Mouse (Mus musculus) myocyte (in vitro differentiated cells): ENCODE measurements around the gene Sh3gl3. TPM values are rescaled to one million over a fixed set of nuclear protein-coding genes. Genes with fewer than 3 reads are reported as not detected.
"Not testable (repeated sequence)": the region's sequence is repeated elsewhere in the genome, so short reads cannot be mapped to it uniquely, and the experiment has no call there.

Experiments
- H3K27me3 ChIP-seq: one replicate; pipeline ENCODE4 v1.6.1; 2011; ENCODE audit not compliant: control insufficient read depth, insufficient read depth, insufficient read length
- H3K36me3 ChIP-seq: one replicate; pipeline ENCODE4 v1.6.1; 2011; ENCODE audit not compliant: control insufficient read depth, insufficient read depth
- H3K4me2 ChIP-seq: one replicate; pipeline ENCODE4 v1.6.1; 2011; ENCODE audit warnings: low read depth, control low read depth
- H3K4me3 ChIP-seq: one replicate; pipeline ENCODE4 v1.5.1; 2011; ENCODE audit warnings: mild to moderate bottlenecking, control low read depth, moderate library complexity
- H3K79me2 ChIP-seq: one replicate; pipeline ENCODE4 v1.6.1; 2011; ENCODE audit not compliant: control insufficient read depth, insufficient read depth
- H3ac ChIP-seq: one replicate; pipeline ENCODE4 v1.6.1; 2011; ENCODE audit not compliant: control insufficient read depth, insufficient read length
- CEBPB ChIP-seq: IDR thresholded peaks from 2 replicates; pipeline ENCODE4 v1.6.1; 2011; ENCODE audit warnings: mild to moderate bottlenecking, moderate library complexity; ENCODE audit not compliant: poor library complexity, insufficient read depth, severe bottlenecking
- E2F4 ChIP-seq: IDR thresholded peaks from one replicate; pipeline ENCODE4 v1.6.1; 2011; ENCODE audit warnings: mild to moderate bottlenecking, control low read depth, moderate library complexity; ENCODE audit not compliant: insufficient read depth
- MAX ChIP-seq: IDR thresholded peaks from one replicate; pipeline ENCODE4 v1.6.1; 2011; ENCODE audit warnings: low read depth, mild to moderate bottlenecking, control low read depth
- MYOD1 ChIP-seq, 3 experiments: IDR thresholded peaks; one replicate each; pipeline ENCODE4 v1.6.1; 2011; ENCODE audit warnings: control low read depth in 2 of 3, low read depth in 2 of 3, mild to moderate bottlenecking in 2 of 3, moderate library complexity in 1 of 3; ENCODE audit not compliant: insufficient read length in 2 of 3, control insufficient read depth in 1 of 3
- MYOG ChIP-seq, 3 experiments: IDR thresholded peaks; one replicate each; pipeline ENCODE4 v1.6.1; 2011; ENCODE audit warnings: control low read depth in 2 of 3, low read depth in 2 of 3, mild to moderate bottlenecking in 2 of 3; ENCODE audit not compliant: insufficient read length in 2 of 3, control insufficient read depth in 1 of 3, insufficient read depth in 1 of 3
- POLR2A ChIP-seq: IDR thresholded peaks from one replicate; pipeline ENCODE4 v1.6.1; 2011; ENCODE audit warnings: low read depth, mild to moderate bottlenecking, control low read depth, moderate library complexity; ENCODE audit not compliant: insufficient read length
- POLR2AphosphoS2 ChIP-seq: IDR thresholded peaks from one replicate; pipeline ENCODE4 v1.6.1; 2011; ENCODE audit warnings: low read depth, control low read depth; ENCODE audit not compliant: insufficient read length
- REST ChIP-seq: IDR thresholded peaks from one replicate; pipeline ENCODE4 v1.6.1; 2011; ENCODE audit warnings: mild to moderate bottlenecking, control low read depth, moderate library complexity; ENCODE audit not compliant: insufficient read depth, insufficient read length
- SRF ChIP-seq: IDR thresholded peaks from one replicate; pipeline ENCODE4 v1.6.1; 2011; ENCODE audit warnings: low read depth; ENCODE audit not compliant: control insufficient read depth, insufficient read length
- TCF12 ChIP-seq: IDR thresholded peaks from one replicate; pipeline ENCODE4 v1.6.1; 2011; ENCODE audit warnings: mild to moderate bottlenecking, control low read depth; ENCODE audit not compliant: poor library complexity, insufficient read depth, severe bottlenecking
- TCF3 ChIP-seq: IDR thresholded peaks from one replicate; pipeline ENCODE4 v1.6.1; 2011; ENCODE audit warnings: low read depth, control low read depth; ENCODE audit not compliant: insufficient read length
- USF1 ChIP-seq: IDR thresholded peaks from one replicate; pipeline ENCODE4 v1.6.1; 2011; ENCODE audit warnings: low read depth, mild to moderate bottlenecking, control low read depth, moderate library complexity
- polyA plus RNA-seq: library from polyadenylated mRNA; unstranded; fragments of >200 nt; fragmentation: generic; extraction: Trizol; gene quantifications from one replicate; pipeline ENCODE4 v1.2.1, GENCODE M21; 2012; ENCODE audit warnings: missing spikeins

Sh3gl3 gene
- polyA plus RNA-seq, 1 experiment, result 1.1 TPM

DNA sequence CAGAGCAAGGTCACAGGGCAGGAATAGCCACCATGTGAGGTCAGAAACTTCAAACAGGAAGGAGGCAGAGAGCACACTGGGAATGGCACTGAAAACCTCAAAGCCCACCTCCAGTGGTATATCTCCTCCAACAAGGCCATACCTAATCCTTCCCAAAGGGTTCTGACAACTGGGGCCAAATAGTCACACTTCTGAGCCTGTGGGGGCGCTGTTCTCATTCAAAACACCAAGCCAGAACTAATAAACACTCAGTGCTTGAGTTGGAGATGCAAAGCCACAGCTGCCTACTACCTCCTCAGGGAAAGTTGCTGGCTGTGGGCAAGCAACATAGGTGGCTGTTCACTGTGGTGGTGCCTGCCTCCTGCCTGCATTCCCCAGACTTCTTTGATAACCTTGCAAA lies 96.3 kb downstream of the Sh3gl3 start:
- H3K27me3 ChIP-seq, result peaks cover 6% of the 10 kb centered on the region
- H3K36me3 ChIP-seq, result no peaks in the 10 kb centered on the region
- H3K79me2 ChIP-seq, result no peaks in the 10 kb centered on the region
- no peak overlapping the region for H3K4me3 ChIP-seq
- TF ChIP-seq MYOG (IDR thresholded peaks at IDR 0.05; ENCODE audit: control insufficient read depth in 1 of 3, insufficient read depth in 1 of 3, insufficient read length in 2 of 3, low read depth in 2 of 3) (no peak), MYOD1 (IDR thresholded peaks at IDR 0.05; ENCODE audit: control insufficient read depth in 1 of 3, insufficient read length in 2 of 3, low read depth in 2 of 3) (no peak), REST (no peak), POLR2A (no peak), MAX (no peak), SRF (no peak), POLR2AphosphoS2 (no peak), E2F4 (no peak), TCF3 (no peak), USF1 (no peak), TCF12 (no peak), CEBPB (no peak)
- no peak overlapping the region for H3ac ChIP-seq
- H3K4me2 ChIP-seq, result no peak overlapping the region

DNA sequence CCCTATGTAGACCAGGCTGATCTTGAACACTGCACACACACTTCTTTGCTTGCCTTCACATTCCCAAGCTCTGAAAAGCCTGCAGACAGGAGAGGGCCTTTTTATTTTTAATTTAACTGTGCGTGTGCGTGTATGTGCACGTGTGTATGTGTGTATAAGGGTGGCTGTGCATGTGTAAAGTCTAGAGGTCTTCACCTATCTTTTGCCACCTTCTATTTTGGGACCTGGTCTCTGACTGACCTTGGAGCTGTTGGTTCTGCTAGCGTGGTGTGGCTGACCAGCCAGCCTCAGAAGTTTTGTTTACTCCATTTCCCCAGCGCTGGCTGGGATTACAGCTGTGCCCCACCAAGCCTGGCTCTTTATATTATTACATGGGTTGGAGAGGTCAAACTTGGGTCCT lies 98.1 kb downstream of the Sh3gl3 start:
- H3K36me3 ChIP-seq, result no peaks in the 10 kb centered on the region
- no peak for TF ChIP-seq USF1
- no peak for TF ChIP-seq MAX
- TF ChIP-seq CEBPB, result no peak
- no peak for TF ChIP-seq TCF12
- TF ChIP-seq E2F4, result no peak
- TF ChIP-seq REST, result no peak

DNA sequence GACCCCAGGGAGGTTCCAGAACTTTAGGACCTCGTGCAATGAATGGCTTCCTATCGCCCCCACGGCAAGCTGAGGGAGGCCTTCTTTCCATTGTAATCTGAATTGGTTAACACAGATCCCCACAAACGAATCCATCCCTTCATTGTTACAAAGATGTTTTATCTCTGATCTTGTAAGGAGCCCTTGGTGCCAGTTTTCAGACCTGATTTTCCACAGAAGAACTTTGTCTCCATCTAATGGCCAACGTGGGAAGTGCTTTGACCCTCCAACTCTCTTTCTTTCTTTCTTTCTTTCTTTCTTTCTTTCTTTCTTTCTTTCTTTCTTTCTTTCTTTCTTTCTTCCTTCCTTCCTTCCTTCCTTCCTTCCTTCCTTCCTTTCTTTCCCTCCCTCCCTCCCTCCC lies 99.2 kb downstream of the Sh3gl3 start:
- H3K4me3 ChIP-seq, H3K4me2 ChIP-seq, H3K79me2 ChIP-seq, H3ac ChIP-seq, H3K27me3 ChIP-seq, H3K36me3 ChIP-seq: not testable (repeated sequence)

More for the DNA sequence above, 98.1 kb downstream of the Sh3gl3 start:
- H3K4me3 ChIP-seq, result no peak overlapping the region
- H3K4me2 ChIP-seq, result no peak overlapping the region
- no peaks in the 10 kb centered on the region for H3K27me3 ChIP-seq
- H3ac ChIP-seq, result no peak overlapping the region
- H3K79me2 ChIP-seq, result no peaks in the 10 kb centered on the region

DNA sequence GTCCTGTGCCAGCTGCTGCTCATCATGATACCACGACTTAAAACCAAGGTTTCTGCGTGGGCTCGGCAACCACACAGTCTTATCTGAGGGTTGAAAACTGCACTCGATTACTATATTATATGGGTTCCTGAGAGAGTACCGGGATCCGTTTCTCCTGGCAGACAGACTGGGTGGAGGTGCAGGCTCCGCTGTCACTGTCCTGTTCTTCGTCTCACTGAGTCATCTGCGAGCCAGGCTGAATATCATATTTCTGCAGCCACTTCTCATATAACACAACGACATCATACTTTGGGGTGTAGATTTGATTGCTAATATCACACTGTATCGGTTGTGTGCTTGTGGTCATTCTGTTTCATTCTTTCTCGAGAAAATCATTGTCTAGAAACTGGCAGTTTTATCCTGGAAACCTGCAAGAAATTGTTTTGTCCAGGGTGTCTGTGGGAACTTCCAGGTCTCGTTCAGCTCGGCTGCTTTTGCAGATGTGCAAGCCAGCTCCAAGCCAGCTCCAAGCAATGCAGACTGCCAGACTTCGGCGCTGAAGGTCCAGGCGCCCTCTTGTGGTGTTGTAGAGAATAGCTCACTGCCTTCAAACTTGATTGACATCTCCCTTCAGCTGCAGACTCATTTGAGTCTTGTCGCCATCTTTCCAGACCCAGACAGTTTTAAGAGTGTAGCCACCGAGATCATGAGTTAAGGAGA lies 100.5 kb downstream of the Sh3gl3 start:
- no peak for TF ChIP-seq REST
- no peak for TF ChIP-seq MYOD1 (IDR thresholded peaks at IDR 0.05; ENCODE audit: control insufficient read depth in 1 of 3, insufficient read length in 2 of 3, low read depth in 2 of 3)
- TF ChIP-seq POLR2A, result no peak
- TF ChIP-seq CEBPB, result no peak
- no peak for TF ChIP-seq MYOG (IDR thresholded peaks at IDR 0.05; ENCODE audit: control insufficient read depth in 1 of 3, insufficient read depth in 1 of 3, insufficient read length in 2 of 3, low read depth in 2 of 3)
- TF ChIP-seq TCF12, result no peak
- TF ChIP-seq POLR2AphosphoS2, result no peak
- TF ChIP-seq SRF, result no peak
- no peak for TF ChIP-seq TCF3
- no peak for TF ChIP-seq USF1
- TF ChIP-seq MAX, result no peak
- TF ChIP-seq E2F4, result no peak
- H3K27me3 ChIP-seq, result no peaks in the 10 kb centered on the region
- H3K4me3 ChIP-seq, result no peak overlapping the region
- no peaks in the 10 kb centered on the region for H3K79me2 ChIP-seq
- H3ac ChIP-seq, result no peak overlapping the region
- H3K4me2 ChIP-seq, result peak overlapping the region; percentile 74
- H3K36me3 ChIP-seq, result no peaks in the 10 kb centered on the region

DNA sequence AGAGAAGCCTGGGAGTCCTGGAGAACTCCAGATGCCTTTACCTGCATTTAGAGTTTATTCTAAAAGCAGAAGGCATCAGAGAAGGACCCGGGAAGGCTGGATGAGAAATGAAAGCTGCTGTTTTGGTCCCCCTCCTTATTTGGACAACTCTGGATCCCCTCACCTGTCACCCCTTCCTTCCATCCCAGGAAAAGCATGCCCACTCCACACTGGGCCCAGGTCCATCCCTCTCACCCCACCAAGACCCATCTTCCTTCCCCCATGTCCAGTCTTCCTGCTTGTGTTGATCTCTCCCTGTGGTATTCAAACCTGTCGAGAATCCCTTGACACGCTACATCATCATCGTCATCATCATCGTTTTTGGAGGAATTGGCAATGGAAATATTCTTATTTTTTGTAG lies 101.3 kb downstream of the Sh3gl3 start:
- no peaks in the 10 kb centered on the region for H3K36me3 ChIP-seq
- H3K4me2 ChIP-seq, result peak overlapping the region; percentile 74
- no peaks in the 10 kb centered on the region for H3K27me3 ChIP-seq
- H3K4me3 ChIP-seq, result no peak overlapping the region
- H3ac ChIP-seq, result no peak overlapping the region
- no peak for TF ChIP-seq POLR2A
- no peaks in the 10 kb centered on the region for H3K79me2 ChIP-seq
